Mouse (Mus musculus) thymus, adult 2 months (tissue): ENCODE measurements around the gene Sf3a1. TPM values are rescaled to one million over a fixed set of nuclear protein-coding genes. Genes with fewer than 3 reads are reported as not detected.

Source experiments
- DNase-seq: peaks from one replicate; pipeline ENCODE4 v3.0.0; 2021
- H3K27ac ChIP-seq: fragments of 200-500 bp; 2 replicates; pipeline ENCODE4 v1.5.1; 2012; ENCODE audit warnings: low read length, control low read depth; ENCODE audit not compliant: control insufficient read depth, insufficient read depth
- H3K27me3 ChIP-seq: fragments of 200-500 bp; 2 replicates; pipeline ENCODE4 v1.6.1; 2012; ENCODE audit warnings: mild to moderate bottlenecking, low read length, moderate library complexity, mixed read lengths; ENCODE audit not compliant: control insufficient read depth, insufficient read depth
- H3K36me3 ChIP-seq: fragments of 200-500 bp; 2 replicates; pipeline ENCODE4 v1.6.1; 2012; ENCODE audit warnings: mild to moderate bottlenecking, low read length, moderate library complexity; ENCODE audit not compliant: control insufficient read depth, insufficient read depth
- H3K4me1 ChIP-seq: fragments of 200-500 bp; replicated peaks from 2 replicates; pipeline ENCODE4 v1.6.1; 2012; ENCODE audit warnings: low read length; ENCODE audit not compliant: control insufficient read depth, insufficient read depth
- H3K4me3 ChIP-seq: fragments of 200-500 bp; 2 replicates; pipeline ENCODE4 v1.5.1; 2012; ENCODE audit warnings: mild to moderate bottlenecking, low read length, control low read depth, moderate library complexity; ENCODE audit not compliant: control insufficient read depth, insufficient read depth
- CTCF ChIP-seq: fragments of 200-500 bp; IDR thresholded peaks from 2 replicates; pipeline ENCODE4 v1.5.1; 2012; ENCODE audit warnings: mild to moderate bottlenecking, control low read depth, low read length, moderate library complexity, borderline replicate concordance; ENCODE audit not compliant: control insufficient read depth, poor library complexity, insufficient read depth; ENCODE audit errors: extremely low read depth
- POLR2A ChIP-seq: fragments of 200-500 bp; IDR thresholded peaks from 2 replicates; pipeline ENCODE4 v1.6.1; 2012; ENCODE audit warnings: mild to moderate bottlenecking, low read length, control low read depth, moderate library complexity; ENCODE audit not compliant: control insufficient read depth, poor library complexity, insufficient read depth; ENCODE audit errors: extremely low read depth
- WGBS: fragments of 180-500 bp; shearing (Covaris S2); methylation state at CpG from one replicate; pipeline ENCODE4 v1.1.7; 2018; 5-methylcytosine and 5-hydroxymethylcytosine counted together
- polyA plus RNA-seq: library from polyadenylated mRNA; depleted of rRNA; stranded (reverse); fragments of >200 nt; gene quantifications from 2 replicates; pipeline ENCODE4 v1.2.3, GENCODE M21; 2012

Gene Sf3a1
- polyA plus RNA-seq, 1 experiment: 79.9 TPM

GRCm38 (mm10) chr11:4201981-4202700 lies 42.0 kb downstream of the Sf3a1 start:
- Histone ChIP-seq H3K36me3 (peaks cover 7% of the 10 kb centered on the region), H3K4me1 (peaks cover 30% of the 10 kb centered on the region), H3K27me3 (no peaks in the 10 kb centered on the region), H3K4me3 (no peak overlapping the region), H3K27ac (peak overlapping the region; percentile 37)
- no peak for DNase-seq
- WGBS: 87% methylated on average over 11 of the region's 11 CpGs
- TF ChIP-seq CTCF (no peak), POLR2A (no peak)

- Histone ChIP-seq H3K4me3 (no peak overlapping the region), H3K27ac (peak overlapping the region; percentile 92), H3K36me3 (peaks cover 10% of the 10 kb centered on the region), H3K4me1 (peaks cover 34% of the 10 kb centered on the region), H3K27me3 (no peaks in the 10 kb centered on the region)
- 41% methylated on average over 12 of the region's 12 CpGs for WGBS
- DNase-seq: no peak
- TF ChIP-seq CTCF (no peak), POLR2A (no peak)
Measured at GRCm38 (mm10) chr11:4202995-4203704, 43.0 kb downstream of the Sf3a1 start.

DNA sequence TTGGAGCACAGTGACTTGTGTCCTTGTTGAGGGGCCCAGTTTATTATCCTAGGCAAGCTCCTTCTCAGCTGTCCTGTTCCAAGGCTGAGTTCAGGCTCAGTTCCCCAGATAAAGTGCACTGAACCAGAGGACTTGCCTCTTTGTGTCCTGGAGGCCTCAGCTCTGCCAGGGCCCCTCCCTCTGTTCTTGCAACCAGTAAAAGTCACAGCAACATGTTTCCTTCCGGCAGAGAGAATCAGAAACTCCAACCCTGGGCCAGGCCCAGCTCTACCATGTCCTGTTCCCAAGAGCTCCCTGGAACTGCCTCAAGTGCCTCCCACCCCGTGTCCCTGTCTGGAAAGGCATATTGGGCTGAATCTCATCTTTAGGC lies 43.5 kb downstream of the Sf3a1 start:
- Histone ChIP-seq H3K4me3 (no peak overlapping the region), H3K27me3 (no peaks in the 10 kb centered on the region), H3K27ac (peak overlapping the region; percentile 92), H3K36me3 (peaks cover 10% of the 10 kb centered on the region), H3K4me1 (peaks cover 34% of the 10 kb centered on the region)
- peak; percentile 69 for DNase-seq
- WGBS: 41% methylated on average over 2 of the region's 2 CpGs
- TF ChIP-seq POLR2A: no peak
- TF ChIP-seq CTCF: no peak

DNA sequence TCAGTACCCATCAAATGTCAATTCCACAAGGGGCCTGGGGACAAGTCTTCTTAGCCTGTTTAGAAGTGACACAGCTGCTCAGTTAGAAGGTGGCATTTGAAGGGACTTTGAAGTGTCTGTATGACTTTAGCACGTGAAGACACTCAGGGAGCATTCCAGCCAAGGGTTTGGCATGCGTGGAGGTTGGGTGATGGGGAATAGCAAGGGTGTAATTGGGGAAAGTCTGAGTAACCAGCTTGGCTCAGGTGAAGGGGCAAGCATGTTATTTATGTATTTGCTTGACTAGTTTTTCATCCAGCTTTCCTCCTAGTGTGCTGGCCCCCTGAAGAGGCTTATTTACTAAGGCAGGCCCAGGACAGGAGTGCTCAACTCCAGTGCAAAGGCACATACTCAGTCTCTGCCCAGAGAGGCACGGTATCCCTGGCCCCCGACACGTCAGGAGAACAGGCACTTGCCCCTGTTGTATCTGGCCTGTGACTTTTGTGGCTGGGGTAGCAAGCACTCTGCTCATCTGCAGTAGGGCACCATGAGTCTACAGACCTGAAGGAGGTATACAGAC lies 45.0 kb downstream of the Sf3a1 start:
- no peak for DNase-seq
- H3K27ac ChIP-seq: no peak overlapping the region
- peaks cover 34% of the 10 kb centered on the region for H3K4me1 ChIP-seq
- 91% methylated on average over 5 of the region's 5 CpGs for WGBS
- H3K36me3 ChIP-seq: peaks cover 16% of the 10 kb centered on the region
- TF ChIP-seq POLR2A (no peak), CTCF (no peak)
- H3K4me3 ChIP-seq: no peak overlapping the region
- no peaks in the 10 kb centered on the region for H3K27me3 ChIP-seq

DNA sequence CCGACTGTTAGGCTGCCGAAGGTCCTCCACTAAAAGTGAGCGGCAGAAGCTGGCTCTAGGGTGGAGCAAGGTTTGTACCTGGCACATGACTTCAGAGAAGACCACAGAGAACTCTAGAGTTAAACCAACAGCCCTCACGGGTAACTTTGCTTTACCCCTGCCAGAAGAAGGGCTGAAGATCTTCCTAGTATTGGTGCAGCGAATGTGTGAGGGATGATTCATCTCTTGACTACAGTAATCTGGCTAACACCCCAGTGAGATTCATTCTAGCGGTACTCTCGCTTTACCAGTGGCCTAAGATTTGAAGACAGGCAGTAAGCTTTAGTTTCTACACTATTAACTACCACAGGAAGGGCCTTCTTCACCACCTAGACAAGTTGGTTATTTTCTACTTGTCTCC lies 45.8 kb downstream of the Sf3a1 start:
- 82% methylated on average over 7 of the region's 7 CpGs for WGBS
- no peaks in the 10 kb centered on the region for H3K27me3 ChIP-seq

DNA sequence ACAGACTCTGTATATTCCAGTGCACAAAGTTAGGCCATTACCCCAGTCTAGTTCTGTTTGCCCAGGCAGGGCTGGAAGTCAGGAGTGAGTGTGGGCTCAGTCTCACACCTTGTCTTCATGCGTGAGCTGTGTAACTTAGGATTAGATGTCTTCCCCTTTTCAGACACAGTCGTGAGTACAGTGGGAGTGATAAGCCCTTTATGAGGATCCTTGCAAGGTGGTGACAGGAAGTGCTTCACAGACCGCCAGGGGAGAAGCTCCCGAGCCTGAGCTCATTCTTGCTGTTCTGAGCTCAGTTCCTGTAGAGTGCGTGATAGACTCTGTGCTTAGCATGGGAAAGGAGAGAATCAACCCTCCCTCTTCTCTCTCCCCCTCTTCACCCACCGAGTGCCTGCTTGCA lies 46.4 kb downstream of the Sf3a1 start:
- Histone ChIP-seq H3K36me3 (peaks cover 21% of the 10 kb centered on the region), H3K4me1 (peaks cover 34% of the 10 kb centered on the region), H3K27ac (peak overlapping the region; percentile 33; the same call in 1 of the 2 replicates), H3K27me3 (no peaks in the 10 kb centered on the region), H3K4me3 (no peak overlapping the region)
- peak; percentile 41 for DNase-seq
- WGBS: 9% methylated on average over 6 of the region's 6 CpGs
- no peak for TF ChIP-seq CTCF
- TF ChIP-seq POLR2A: no peak

More for the DNA sequence above, 45.8 kb downstream of the Sf3a1 start:
- no peak for TF ChIP-seq CTCF
- peaks cover 21% of the 10 kb centered on the region for H3K36me3 ChIP-seq
- H3K4me1 ChIP-seq: peaks cover 34% of the 10 kb centered on the region
- DNase-seq: no peak
- no peak overlapping the region for H3K4me3 ChIP-seq
- H3K27ac ChIP-seq: no peak overlapping the region

DNA sequence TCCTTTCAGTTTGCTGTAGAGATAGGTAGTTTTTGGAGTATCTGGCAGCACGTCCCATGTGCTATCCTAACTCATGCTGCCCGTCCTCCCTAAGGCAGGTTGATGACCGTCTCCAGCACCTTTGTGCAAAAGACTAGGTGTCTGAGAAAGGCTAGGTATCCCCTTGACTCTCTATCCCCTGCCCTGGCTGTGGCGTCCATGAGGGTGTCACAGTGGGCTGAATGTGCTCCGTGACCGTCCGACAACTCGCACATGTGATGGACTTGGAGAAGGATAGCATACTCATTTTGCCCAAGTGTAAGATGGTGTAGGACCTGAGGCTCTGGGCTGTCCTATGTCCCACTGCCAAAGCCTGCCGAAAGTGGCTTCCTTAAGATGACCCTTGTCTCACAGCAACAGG lies 47.5 kb downstream of the Sf3a1 start:
- Histone ChIP-seq H3K4me3 (no peak overlapping the region), H3K27ac (no peak overlapping the region), H3K36me3 (peaks cover 21% of the 10 kb centered on the region), H3K27me3 (no peaks in the 10 kb centered on the region), H3K4me1 (peaks cover 29% of the 10 kb centered on the region)
- WGBS: 96% methylated on average over 9 of the region's 9 CpGs
- no peak for DNase-seq
- TF ChIP-seq POLR2A (no peak), CTCF (no peak)
